Mouse (Mus musculus) bone marrow macrophage, adult 2 months (primary cell): Measurements from ENCODE around the gene Relt. TPM values are rescaled to one million over a fixed set of nuclear protein-coding genes. Genes with fewer than 3 reads are reported as not detected.

Source experiments
- H3K27ac ChIP-seq: 2 replicates; pipeline ENCODE4 v1.5.1; 2012; ENCODE audit warnings: low read depth, low read length; ENCODE audit not compliant: insufficient read depth
- H3K4me1 ChIP-seq: 2 replicates; pipeline ENCODE4 v1.6.1; 2012; ENCODE audit warnings: low read length; ENCODE audit not compliant: control insufficient read depth, insufficient read depth
- H3K4me3 ChIP-seq: 2 replicates; pipeline ENCODE4 v1.5.1; 2012; ENCODE audit warnings: mild to moderate bottlenecking, low read length, moderate library complexity; ENCODE audit not compliant: insufficient read depth
- CTCF ChIP-seq: IDR thresholded peaks from 2 replicates; pipeline ENCODE4 v1.5.1; 2012; ENCODE audit warnings: low read depth, mild to moderate bottlenecking, low read length, moderate library complexity
- POLR2A ChIP-seq: IDR thresholded peaks from 2 replicates; pipeline ENCODE4 v1.6.1; 2012; ENCODE audit warnings: mild to moderate bottlenecking, low read depth, low read length, borderline replicate concordance
- polyA plus RNA-seq: library from polyadenylated mRNA; stranded (reverse); fragments of >200 nt; gene quantifications from 2 replicates; pipeline ENCODE4 v1.2.4, GENCODE M21; 2012; ENCODE audit not compliant: missing spikeins, insufficient read depth, insufficient read length

The Relt gene
- polyA plus RNA-seq, result 6.3 and 6.9 TPM in 2 replicates

DNA sequence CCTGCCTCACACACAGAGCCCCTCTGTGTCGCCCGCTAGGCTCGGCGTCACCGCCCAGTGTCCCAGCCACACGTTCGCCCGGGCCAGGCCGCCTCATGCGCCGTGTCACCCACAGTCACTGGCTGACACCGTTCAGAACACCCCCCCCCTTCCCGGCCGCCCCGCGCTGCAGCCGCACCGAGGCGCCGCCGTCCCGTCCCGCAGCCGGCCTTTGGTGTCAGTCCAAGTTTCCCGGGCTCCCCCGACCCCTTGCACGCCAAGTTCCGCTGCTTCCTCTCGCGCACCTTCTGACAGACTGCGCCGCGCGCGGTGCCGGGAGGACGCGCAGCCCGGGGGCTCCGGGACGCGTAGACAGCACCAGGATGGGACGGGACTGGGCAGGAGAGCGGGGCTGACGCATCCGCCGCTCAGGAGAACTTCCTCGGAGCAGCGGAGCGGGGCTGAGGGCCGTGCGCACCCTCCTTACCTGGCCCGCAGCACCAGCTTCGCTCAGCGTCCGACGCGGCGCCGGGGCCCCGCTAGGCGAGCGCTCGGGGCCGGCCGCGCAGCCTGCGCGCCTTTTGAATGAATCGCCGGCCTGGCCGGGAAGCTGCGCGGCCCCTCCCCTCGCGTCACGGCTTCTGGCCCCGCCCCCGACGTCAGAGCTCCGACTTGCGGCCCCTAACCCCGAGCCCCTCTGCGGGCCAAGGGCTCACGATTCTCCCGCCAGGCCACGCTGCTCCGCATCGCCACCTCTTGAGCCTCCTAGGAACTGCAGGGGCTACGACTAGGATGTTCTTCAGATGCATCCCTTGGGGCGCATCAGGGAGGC is at the start of gene Relt:
Gene Relt, minus strand, starts transcription at position 619 of the 811 bp plus-strand sequence.
- TF ChIP-seq POLR2A, result peak; percentile 87; the same call in 1 of the 2 replicates
- no peak for TF ChIP-seq CTCF
- Histone ChIP-seq H3K27ac (peak within 1 kb of the TSS; percentile 14; the same call in 1 of the 2 replicates), H3K4me1 (peaks cover 21% of the 10 kb centered on the region)

GRCm38 (mm10) chr7:100911791-100912190 is 48.5 kb upstream of the Relt start:
- H3K4me3 ChIP-seq, result no peak overlapping the region
- H3K4me1 ChIP-seq, result 0 out of 2 replicates have a peak, but pooled peaks cover 3% of the 10 kb centered on the region
- H3K27ac ChIP-seq, result no peak overlapping the region
- TF ChIP-seq CTCF (no peak), POLR2A (no peak)

More for the DNA sequence above, at the start of gene Relt:
- H3K4me3 ChIP-seq, result peak within 1 kb of the TSS; percentile 67

- Histone ChIP-seq H3K4me1 (0 out of 2 replicates have a peak, but pooled peaks cover 3% of the 10 kb centered on the region), H3K27ac (no peak overlapping the region), H3K4me3 (no peak overlapping the region)
- TF ChIP-seq CTCF (no peak), POLR2A (no peak)
These were observed 48.1 kb upstream of the Relt start for GRCm38 (mm10) chr7:100911246-100911770.

DNA sequence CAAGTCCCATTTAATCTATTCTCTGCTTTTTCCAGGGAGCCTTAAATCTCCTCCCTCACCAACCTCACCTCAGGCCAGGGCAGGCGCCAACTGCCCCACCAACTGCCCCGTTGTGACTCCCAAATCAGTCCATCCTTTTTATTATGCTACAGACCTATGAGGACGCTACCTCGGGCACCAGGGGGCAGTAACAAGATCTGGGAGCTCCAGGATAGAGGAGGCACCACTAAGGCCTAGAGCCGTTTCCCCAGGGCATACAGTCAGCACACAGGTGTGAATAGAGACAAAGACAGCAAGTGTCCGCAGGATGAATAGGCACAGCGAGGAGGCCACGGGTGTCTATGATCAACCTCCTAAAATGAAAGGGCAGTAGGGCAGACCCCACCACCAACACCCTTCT is 45.3 kb upstream of the Relt start:
- Histone ChIP-seq H3K4me3 (no peak overlapping the region), H3K4me1 (0 out of 2 replicates have a peak, but pooled peaks cover 3% of the 10 kb centered on the region), H3K27ac (no peak overlapping the region)
- TF ChIP-seq CTCF (0 out of 2 replicates have a peak, but pooled peaks have one; percentile 21), POLR2A (no peak)

GRCm38 (mm10) chr7:100908061-100908460 is 44.8 kb upstream of the Relt start:
- H3K4me3 ChIP-seq, result no peak overlapping the region
- 0 out of 2 replicates have a peak, but pooled peaks cover 3% of the 10 kb centered on the region for H3K4me1 ChIP-seq
- TF ChIP-seq CTCF, result no peak
- TF ChIP-seq POLR2A, result no peak
- no peak overlapping the region for H3K27ac ChIP-seq

DNA sequence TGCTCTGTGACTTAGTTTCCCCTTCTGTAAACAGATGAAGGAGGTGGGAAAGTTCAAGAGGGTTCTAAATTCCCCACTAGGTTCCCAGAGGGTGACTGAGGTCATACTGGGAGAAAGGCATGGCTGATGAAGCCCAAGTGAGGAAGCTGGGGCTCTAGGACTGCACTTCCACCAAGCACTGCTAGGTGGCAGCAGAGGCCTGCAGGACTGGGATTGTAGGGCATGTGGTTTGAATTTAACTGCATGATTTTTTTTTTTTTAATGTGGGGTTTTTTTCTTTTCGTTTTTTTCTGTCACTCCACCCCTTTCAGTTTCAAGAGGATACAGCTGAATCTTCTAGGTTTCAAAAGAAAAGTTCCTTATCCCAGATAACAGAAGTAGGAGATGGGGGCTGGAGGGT is 44.0 kb upstream of the Relt start:
- Histone ChIP-seq H3K27ac (no peak overlapping the region), H3K4me1 (0 out of 2 replicates have a peak, but pooled peaks cover 3% of the 10 kb centered on the region), H3K4me3 (no peak overlapping the region)
- no peak for TF ChIP-seq POLR2A
- peak; percentile 78 for TF ChIP-seq CTCF

- no peak overlapping the region for H3K27ac ChIP-seq
These were observed 43.0 kb upstream of the Relt start for GRCm38 (mm10) chr7:100906029-100906789.

GRCm38 (mm10) chr7:100905037-100905436 is 41.8 kb upstream of the Relt start:
- Histone ChIP-seq H3K27ac (no peak overlapping the region), H3K4me3 (no peak overlapping the region), H3K4me1 (0 out of 2 replicates have a peak, but pooled peaks cover 3% of the 10 kb centered on the region)
- TF ChIP-seq POLR2A (no peak), CTCF (no peak)

More at GRCm38 (mm10) chr7:100906029-100906789, 43.0 kb upstream of the Relt start:
- TF ChIP-seq CTCF, result no peak
- TF ChIP-seq POLR2A, result no peak
- H3K4me3 ChIP-seq, result no peak overlapping the region
- 0 out of 2 replicates have a peak, but pooled peaks cover 3% of the 10 kb centered on the region for H3K4me1 ChIP-seq

DNA sequence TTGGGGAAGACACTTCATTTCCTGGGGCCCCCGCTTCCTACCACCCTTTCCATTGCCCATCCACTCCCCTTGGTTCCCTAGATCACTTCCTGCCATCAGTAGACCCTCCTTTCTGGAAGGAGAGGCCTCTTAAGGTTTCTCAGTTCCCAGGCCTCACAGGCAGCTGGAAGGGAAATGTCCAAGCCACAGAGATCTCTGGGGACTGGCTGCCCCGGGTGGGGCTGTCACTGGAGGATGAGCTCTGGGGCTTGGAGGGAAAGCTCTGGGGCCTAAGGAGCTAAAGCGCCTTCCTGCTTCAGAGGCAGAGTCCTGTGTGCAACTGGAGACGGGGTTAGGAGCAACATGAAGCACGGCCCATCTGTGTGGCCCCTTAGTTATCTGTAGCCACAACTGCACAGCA is 41.4 kb upstream of the Relt start:
- H3K4me3 ChIP-seq, result no peak overlapping the region
- H3K27ac ChIP-seq, result no peak overlapping the region
- no peak for TF ChIP-seq POLR2A
- TF ChIP-seq CTCF, result no peak
- 0 out of 2 replicates have a peak, but pooled peaks cover 3% of the 10 kb centered on the region for H3K4me1 ChIP-seq
